Mouse (Mus musculus) forebrain, embryonic 13.5 days (tissue): ENCODE data around the gene Znrf4. TPM values are rescaled to one million over a fixed set of nuclear protein-coding genes. Genes with fewer than 3 reads are reported as not detected.
A peak's percentile ranks its signal among the peaks of the same experiment; 100 is the strongest.

ENCODE experiments used
- ATAC-seq: fragments of 200-750 bp; cut with Nextera tagmentation; 2 replicates; pipeline ENCODE4 v1.8.0; 2017
- H3K27ac ChIP-seq: fragments of 300-500 bp; sonication (generic); 2 replicates; pipeline ENCODE4 v1.5.1; 2015; ENCODE audit warnings: inconsistent platforms, mild to moderate bottlenecking, moderate library complexity
- H3K27me3 ChIP-seq: fragments of 300-500 bp; sonication (generic); 2 replicates; pipeline ENCODE4 v1.6.1; 2015; ENCODE audit warnings: mild to moderate bottlenecking, inconsistent platforms
- H3K36me3 ChIP-seq: fragments of 300-500 bp; sonication (generic); 2 replicates; pipeline ENCODE4 v1.6.1; 2015; ENCODE audit warnings: mild to moderate bottlenecking, inconsistent platforms; ENCODE audit not compliant: poor library complexity, severe bottlenecking
- H3K4me1 ChIP-seq: fragments of 300-500 bp; sonication (generic); 2 replicates; pipeline ENCODE4 v1.6.1; 2015; ENCODE audit warnings: inconsistent platforms
- H3K4me2 ChIP-seq: fragments of 300-500 bp; sonication (generic); 2 replicates; pipeline ENCODE4 v1.6.1; 2015; ENCODE audit warnings: inconsistent platforms, mild to moderate bottlenecking, moderate library complexity
- H3K4me3 ChIP-seq: fragments of 300-500 bp; sonication (generic); 2 replicates; pipeline ENCODE4 v1.5.1; 2015; ENCODE audit warnings: mild to moderate bottlenecking, inconsistent platforms
- H3K9ac ChIP-seq: fragments of 300-500 bp; sonication (generic); 2 replicates; pipeline ENCODE4 v1.6.1; 2015; ENCODE audit warnings: mild to moderate bottlenecking, inconsistent platforms
- H3K9me3 ChIP-seq: fragments of 300-500 bp; sonication (generic); replicated peaks from 2 replicates; pipeline ENCODE4 v1.6.1; 2016; ENCODE audit warnings: inconsistent platforms
- WGBS: fragments of 180-500 bp; shearing (Covaris S2); methylation state at CpG from one replicate; pipeline ENCODE4 v1.1.7; 2015; 5-methylcytosine and 5-hydroxymethylcytosine counted together
- polyA plus RNA-seq: library from polyadenylated mRNA; unstranded; fragments of >200 nt; fragmentation: Nextera tagmentation; extraction: Ambion mirVana; gene quantifications from 2 replicates; pipeline ENCODE4 v1.2.1, GENCODE M21; 2015

The Znrf4 gene
- polyA plus RNA-seq, 1 experiment from 2014 or later: 0.14 TPM

DNA sequence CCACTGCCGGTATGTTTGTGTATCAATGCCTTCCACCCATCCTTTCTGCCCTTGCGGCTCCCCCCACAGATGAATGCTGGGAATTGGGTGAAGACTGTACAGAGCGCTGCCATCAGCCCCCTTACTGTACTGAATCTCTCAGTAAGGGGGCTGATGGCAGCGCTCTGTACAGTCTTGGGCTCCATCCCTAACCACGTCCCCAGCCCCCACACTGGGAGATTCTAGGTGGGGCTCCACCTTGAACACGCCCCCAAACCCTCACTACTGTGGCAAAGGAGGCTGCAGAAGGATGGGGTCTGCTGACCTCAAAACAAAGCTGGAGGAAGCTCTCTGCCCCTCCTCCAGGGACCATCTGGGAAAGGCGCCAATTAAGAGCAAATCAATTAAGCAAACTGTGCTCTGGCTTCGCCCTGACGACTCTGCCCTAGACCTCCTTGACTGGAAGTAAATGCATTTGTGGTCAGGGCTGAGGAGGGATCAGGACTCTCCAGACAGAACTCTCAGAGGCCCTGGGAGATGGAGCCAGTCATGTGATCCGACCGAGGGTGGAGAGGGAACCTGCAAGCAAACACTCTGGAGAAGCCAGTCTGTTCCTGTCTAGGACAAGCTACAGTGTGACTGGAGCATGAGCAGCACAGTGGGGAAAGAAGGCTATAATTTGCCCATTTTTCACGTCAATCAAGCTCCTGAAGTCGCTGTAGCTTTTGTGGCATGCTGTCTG lies 3.6 kb upstream of the Znrf4 start:
- no peaks in the 10 kb centered on the region for H3K36me3 ChIP-seq
- peaks cover 20% of the 10 kb centered on the region for H3K27me3 ChIP-seq
- H3K9me3 ChIP-seq: peaks cover 3% of the 10 kb centered on the region; the same call in 1 of the 2 replicates
- peak overlapping the region; percentile 94 for H3K27ac ChIP-seq
- peak overlapping the region; percentile 34 for H3K4me2 ChIP-seq
- peaks cover 46% of the 10 kb centered on the region for H3K4me1 ChIP-seq
- ATAC-seq: peak; percentile 88
- H3K9ac ChIP-seq: peak overlapping the region; percentile 54
- 5% methylated on average over 13 of the region's 13 CpGs for WGBS
- no peak overlapping the region; the same call in 1 of the 2 replicates for H3K4me3 ChIP-seq

DNA sequence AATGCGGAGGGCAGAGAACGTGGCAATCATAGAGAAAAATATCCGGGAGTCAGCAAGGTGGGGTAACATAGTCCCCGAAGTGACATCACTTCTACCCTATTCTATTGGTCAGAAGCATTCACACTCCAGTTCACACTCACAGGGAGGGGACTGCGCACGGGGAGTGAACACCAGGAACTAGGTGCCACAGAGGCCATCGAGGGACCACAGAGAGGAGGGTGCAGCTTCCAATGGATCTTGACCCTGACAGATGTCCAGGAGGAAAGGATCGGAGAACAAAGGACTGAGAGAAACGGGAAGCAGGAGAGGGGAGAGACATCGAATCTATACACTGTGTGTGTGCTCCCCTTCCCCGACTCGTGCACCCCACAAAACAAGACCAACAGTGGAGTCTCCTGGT lies 2.7 kb upstream of the Znrf4 start:
- Histone ChIP-seq H3K9me3 (peaks cover 3% of the 10 kb centered on the region; the same call in 1 of the 2 replicates), H3K4me2 (peak overlapping the region; percentile 34; the same call in 1 of the 2 replicates), H3K27ac (peak overlapping the region; percentile 94), H3K4me1 (peaks cover 55% of the 10 kb centered on the region), H3K4me3 (no peak overlapping the region), H3K36me3 (no peaks in the 10 kb centered on the region), H3K27me3 (peaks cover 29% of the 10 kb centered on the region), H3K9ac (peak overlapping the region; percentile 54)
- ATAC-seq: no peak
- 41% methylated on average over 12 of the region's 12 CpGs for WGBS

DNA sequence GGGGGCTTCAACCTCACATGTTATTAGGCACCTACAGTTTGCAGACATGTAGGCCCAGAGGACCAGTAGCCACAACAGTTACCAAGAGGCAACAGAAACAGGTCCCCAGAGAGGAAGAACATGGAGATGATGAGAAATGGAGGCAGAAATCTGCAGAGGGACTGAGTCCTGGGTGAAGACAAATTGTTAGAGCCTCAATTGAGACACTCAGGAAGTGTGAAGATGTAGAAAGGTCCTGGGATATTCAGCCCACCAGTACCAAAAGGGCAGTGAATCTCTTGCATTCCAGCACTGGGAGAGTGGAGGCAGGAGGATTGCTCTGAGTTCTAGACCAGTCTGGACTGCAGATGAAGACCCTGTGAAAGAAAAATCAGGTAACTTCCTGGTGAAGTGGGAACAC lies 2.1 kb upstream of the Znrf4 start:
- Histone ChIP-seq H3K27me3 (peaks cover 29% of the 10 kb centered on the region), H3K9me3 (peaks cover 3% of the 10 kb centered on the region; the same call in 1 of the 2 replicates), H3K9ac (no peak overlapping the region), H3K4me3 (no peak overlapping the region), H3K4me1 (peaks cover 58% of the 10 kb centered on the region), H3K36me3 (no peaks in the 10 kb centered on the region), H3K4me2 (no peak overlapping the region), H3K27ac (peak overlapping the region; percentile 94; the same call in 1 of the 2 replicates)
- ATAC-seq: no peak

DNA sequence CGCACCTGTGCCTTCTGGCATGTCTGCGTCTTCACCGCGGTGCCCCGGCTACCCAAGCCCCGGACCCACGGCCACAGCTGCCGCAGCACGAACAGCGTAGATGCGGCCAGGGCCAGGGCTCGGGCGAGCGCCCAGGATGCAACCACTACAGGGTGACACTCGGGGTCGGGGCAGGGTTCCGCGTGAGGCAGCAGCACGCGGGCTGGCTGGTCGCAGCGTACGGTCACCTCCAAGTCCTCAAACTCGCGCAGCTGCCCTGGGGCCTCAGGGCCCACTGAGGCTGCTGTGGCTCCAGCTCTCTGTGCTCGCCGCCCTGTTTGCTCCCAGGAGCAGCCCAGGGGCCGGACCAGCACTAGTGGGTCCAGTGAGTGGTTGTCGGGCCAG lies 532 bp downstream of the Znrf4 start:
- Histone ChIP-seq H3K4me2 (peak overlapping the region; percentile 51), H3K9me3 (peaks cover 2% of the 10 kb centered on the region; the same call in 1 of the 2 replicates), H3K27ac (peak overlapping the region; percentile 22; the same call in 1 of the 2 replicates), H3K36me3 (no peaks in the 10 kb centered on the region), H3K9ac (0 out of 2 replicates have a peak overlapping the region, but pooled peaks have one; percentile 52), H3K4me1 (peaks cover 76% of the 10 kb centered on the region), H3K4me3 (peak overlapping the region; percentile 24), H3K27me3 (peaks cover 29% of the 10 kb centered on the region)
- 24% methylated on average over 29 of the region's 29 CpGs for WGBS
- ATAC-seq: no peak

DNA sequence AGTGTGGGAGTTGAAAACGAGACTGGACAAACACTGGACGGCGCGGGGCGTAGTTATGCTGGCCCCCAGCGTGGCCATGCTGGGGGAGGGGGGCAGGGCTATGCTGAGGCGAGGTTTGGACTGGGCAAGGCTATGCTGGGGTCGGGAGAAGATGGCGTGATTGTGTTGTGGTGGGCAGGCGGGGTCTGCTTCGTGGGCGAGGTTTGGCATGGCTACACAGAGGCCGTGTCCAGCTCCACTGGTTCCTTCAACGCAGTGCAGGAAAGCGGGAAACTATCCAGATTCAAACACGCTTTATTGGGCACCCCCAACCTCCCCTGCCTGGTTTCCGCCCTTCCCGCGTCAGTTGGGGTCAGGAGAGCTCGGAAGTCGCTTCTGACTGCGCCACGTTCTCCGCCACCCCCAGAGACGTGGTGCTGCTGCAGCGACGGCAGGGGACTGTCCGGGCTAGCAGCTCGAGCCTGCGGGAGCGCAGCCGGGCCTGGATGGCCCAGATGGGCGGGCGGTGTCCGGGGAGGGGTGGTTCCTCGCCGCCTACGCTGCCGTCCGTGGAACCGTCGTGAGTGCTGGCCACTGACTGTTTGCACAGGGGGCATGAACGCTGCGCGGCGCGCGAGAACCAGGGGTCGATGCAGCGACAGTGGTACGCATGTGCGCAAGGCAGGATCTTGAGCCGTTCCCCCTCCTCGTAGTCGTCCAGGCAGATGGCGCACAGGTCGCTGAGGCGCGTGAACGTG lies 1.1 kb downstream of the Znrf4 start:
- no peak for ATAC-seq
- peak overlapping the region; percentile 24 for H3K4me3 ChIP-seq
- H3K27ac ChIP-seq: peak overlapping the region; percentile 97
- no peaks in the 10 kb centered on the region for H3K9me3 ChIP-seq
- peaks cover 75% of the 10 kb centered on the region for H3K4me1 ChIP-seq
- peaks cover 29% of the 10 kb centered on the region for H3K27me3 ChIP-seq
- WGBS: 11% methylated on average over 60 of the region's 60 CpGs
- peak overlapping the region; percentile 51 for H3K4me2 ChIP-seq
- H3K36me3 ChIP-seq: no peaks in the 10 kb centered on the region
- H3K9ac ChIP-seq: peak overlapping the region; percentile 52

DNA sequence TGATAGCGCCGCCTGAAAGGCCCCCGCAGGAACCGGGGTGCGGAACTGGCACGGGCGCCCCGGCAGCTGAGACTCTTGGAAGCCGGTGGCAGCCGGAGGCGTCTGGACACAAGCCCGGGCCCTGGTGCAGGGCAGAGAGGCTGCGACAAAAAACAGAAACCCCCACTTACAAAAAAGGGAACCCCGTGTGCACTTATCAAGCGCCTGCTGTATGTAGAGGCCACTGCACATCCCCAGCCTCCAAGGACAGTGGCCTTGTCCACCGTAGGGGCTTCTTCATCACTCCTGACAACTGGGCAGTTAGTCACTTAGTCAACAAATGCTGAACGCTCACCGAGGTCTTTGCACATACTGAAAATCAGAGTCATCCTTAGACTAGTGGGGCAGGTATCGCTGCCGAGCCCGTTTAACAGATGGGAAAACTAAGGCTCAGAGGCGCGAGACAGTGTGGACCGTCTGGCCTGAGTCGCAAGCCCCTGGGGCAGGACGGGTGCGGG lies 1.7 kb downstream of the Znrf4 start:
- H3K4me2 ChIP-seq: peak overlapping the region; percentile 51
- H3K9me3 ChIP-seq: no peaks in the 10 kb centered on the region
- WGBS: 27% methylated on average over 27 of the region's 27 CpGs
- H3K4me1 ChIP-seq: peaks cover 75% of the 10 kb centered on the region
- no peaks in the 10 kb centered on the region for H3K36me3 ChIP-seq
- ATAC-seq: no peak
- peaks cover 29% of the 10 kb centered on the region for H3K27me3 ChIP-seq
- H3K9ac ChIP-seq: peak overlapping the region; percentile 48; the same call in 1 of the 2 replicates
- peak overlapping the region; percentile 24; the same call in 1 of the 2 replicates for H3K4me3 ChIP-seq
- peak overlapping the region; percentile 97 for H3K27ac ChIP-seq

DNA sequence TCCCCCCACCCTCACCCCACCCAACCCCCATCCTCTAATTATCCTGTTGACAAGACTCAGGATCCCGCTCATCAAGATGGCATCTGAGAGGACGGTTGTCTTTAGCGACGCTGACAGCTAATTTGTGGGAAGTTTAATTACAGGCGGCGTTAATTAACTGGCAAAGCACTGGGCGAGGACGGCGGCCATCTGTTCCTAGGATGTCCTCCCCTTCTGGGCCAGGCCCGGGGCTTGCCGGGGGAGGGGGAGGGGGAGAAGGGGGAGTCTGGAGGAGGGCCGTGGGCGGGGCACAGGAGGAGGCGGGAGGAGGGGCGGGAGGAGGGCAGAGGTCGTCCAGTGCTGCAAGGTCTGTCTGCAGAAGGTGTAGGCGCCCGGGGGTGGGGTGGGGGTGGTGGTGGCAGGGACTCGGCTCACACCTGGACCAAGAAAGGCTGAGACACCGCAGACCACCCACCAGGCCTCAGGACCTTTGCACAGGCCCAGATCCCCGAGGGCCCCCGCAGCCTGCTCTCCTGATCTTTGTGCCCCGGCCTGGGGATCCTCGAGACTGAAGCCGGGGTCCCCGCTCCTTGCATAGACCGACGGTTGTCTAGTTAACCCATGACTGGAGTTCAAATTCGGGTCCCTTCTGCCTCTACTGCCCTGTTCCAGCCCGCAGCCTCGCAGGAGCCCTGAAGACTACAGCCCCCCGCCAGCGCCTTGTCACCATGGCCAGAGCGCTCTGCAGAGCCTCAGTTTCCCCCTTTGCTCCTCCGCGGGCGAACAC lies 2.3 kb downstream of the Znrf4 start:
- Histone ChIP-seq H3K9ac (peak overlapping the region; percentile 48; the same call in 1 of the 2 replicates), H3K27ac (peak overlapping the region; percentile 97), H3K4me3 (no peak overlapping the region), H3K4me2 (peak overlapping the region; percentile 41), H3K4me1 (peaks cover 72% of the 10 kb centered on the region), H3K36me3 (no peaks in the 10 kb centered on the region), H3K27me3 (peaks cover 29% of the 10 kb centered on the region), H3K9me3 (no peaks in the 10 kb centered on the region)
- 7% methylated on average over 30 of the region's 37 CpGs for WGBS
- ATAC-seq: peak; percentile 70

DNA sequence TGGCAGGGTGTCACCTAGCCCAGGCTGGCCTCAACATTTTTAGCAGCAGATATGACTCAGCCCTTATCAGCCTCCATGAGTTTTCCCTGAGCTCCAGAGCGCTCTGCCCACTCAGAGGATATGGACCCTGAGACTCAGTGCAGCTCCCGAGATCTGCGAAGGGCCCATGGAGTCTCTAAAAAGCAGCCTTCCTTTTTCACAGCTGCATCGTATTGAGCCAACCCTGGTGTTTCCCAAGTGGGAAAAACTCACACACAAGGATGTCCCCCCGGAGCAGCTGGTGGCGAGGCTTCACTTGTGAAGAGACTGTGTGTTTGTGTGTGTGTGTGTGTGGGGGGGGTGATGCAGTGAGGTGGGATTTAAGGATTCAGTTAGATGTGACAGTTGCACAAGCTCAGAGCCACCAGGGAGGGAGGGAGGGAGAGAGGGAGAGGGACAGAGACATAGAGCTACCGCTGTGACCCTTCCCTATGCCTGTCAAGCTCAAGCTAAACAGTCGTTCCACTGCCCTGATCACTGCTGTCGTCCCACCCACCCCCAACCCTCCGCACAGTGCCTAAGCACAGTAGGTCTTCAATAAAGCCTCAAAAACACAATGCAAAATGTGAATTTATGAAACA lies 3.1 kb downstream of the Znrf4 start:
- peak overlapping the region; percentile 41 for H3K4me2 ChIP-seq
- H3K4me3 ChIP-seq: no peak overlapping the region
- H3K9ac ChIP-seq: no peak overlapping the region
- H3K36me3 ChIP-seq: no peaks in the 10 kb centered on the region
- ATAC-seq: peak; percentile 32
- H3K27me3 ChIP-seq: peaks cover 29% of the 10 kb centered on the region
- H3K9me3 ChIP-seq: no peaks in the 10 kb centered on the region
- H3K4me1 ChIP-seq: peaks cover 65% of the 10 kb centered on the region
- H3K27ac ChIP-seq: peak overlapping the region; percentile 97
- 27% methylated on average over 10 of the region's 10 CpGs for WGBS

DNA sequence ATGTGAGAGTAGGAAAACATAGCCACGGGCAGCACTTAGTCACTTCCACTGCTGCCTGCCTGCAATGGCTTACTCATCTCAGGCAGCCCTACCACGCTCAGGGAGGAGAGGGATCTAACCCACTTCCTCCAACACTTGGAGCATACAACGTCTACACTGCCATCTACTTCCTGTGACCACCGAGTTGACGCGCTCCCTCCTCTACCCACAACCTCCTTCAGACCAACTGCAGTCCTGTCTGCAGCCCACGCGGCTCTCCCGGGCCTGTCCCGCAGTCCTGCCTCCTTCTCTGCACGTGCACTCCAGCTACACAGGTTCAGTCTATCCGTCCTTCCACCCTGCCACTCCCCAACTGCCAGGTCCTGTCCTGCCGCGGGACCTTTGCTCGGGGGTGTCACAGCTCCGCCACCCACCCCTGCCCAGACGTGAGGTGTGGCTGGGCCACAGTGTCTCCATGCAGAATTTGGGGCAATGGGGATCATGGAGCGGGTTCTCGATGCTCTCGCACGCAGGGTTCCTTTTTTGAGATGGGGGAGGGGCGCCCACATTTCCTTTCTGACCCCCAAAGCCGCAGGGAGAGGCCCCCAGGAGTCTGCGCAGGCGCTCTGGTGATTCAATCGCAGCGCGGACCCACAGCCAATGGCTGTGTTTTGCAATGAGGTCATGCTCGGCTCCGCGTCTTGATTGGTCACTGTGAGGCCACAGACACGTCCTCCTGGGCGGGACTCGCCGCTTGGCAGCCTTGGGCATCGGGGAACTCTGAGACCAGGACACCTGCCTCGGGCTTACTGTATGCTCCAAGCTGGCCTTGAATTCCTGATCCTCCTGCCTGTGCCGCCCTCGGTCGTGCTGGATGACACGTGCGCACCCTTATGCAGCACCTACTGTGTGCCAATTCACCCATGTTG lies 4.8 kb downstream of the Znrf4 start:
- H3K4me1 ChIP-seq: peaks cover 66% of the 10 kb centered on the region
- H3K36me3 ChIP-seq: no peaks in the 10 kb centered on the region
- H3K27me3 ChIP-seq: peaks cover 24% of the 10 kb centered on the region
- peak overlapping the region; percentile 52 for H3K4me3 ChIP-seq
- H3K9me3 ChIP-seq: no peaks in the 10 kb centered on the region
- peak overlapping the region; percentile 91 for H3K4me2 ChIP-seq
- H3K9ac ChIP-seq: peak overlapping the region; percentile 87
- ATAC-seq: peak; percentile 92
- under 1% methylated on average over 42 of the region's 42 CpGs for WGBS
- peak overlapping the region; percentile 97 for H3K27ac ChIP-seq

DNA sequence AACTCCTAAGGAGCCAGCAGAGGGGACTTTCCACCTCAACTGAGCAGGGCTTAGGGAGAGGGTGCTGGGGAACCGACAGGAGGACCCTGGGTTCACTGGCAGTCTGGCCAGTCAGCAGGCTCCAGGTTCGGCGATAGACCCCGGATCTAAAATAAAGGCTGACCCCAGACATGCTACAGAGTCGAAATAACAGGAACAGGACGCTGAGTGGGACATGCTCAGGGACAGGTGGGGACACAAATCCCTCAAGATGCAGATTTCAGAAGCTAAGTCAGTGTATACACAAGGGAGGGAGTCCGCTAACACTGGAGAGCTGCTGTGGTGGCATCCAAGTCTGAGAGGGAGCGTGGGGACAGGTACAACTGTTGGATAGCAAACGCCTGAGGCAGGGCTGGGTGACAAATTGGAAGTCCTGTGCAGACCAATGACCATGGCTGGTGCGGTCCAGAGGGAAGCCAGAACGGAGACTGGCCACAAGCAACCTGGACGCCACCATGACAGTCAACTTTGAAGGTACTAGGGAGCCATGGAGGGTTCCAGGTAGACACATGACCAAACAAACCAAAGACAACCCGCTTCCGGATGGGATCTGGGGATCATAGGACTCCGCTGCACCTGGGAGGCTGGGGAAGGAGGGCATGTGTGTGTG lies 5.7 kb downstream of the Znrf4 start:
- Histone ChIP-seq H3K9me3 (no peaks in the 10 kb centered on the region), H3K9ac (peak overlapping the region; percentile 87), H3K27me3 (peaks cover 16% of the 10 kb centered on the region), H3K27ac (peak overlapping the region; percentile 97), H3K4me1 (peaks cover 66% of the 10 kb centered on the region), H3K36me3 (no peaks in the 10 kb centered on the region), H3K4me3 (peak overlapping the region; percentile 52), H3K4me2 (peak overlapping the region; percentile 91)
- WGBS: 63% methylated on average over 15 of the region's 15 CpGs
- no peak for ATAC-seq
